Mouse (Mus musculus): Measurements from ENCODE around the gene Tnpo2.

- TF ChIP-seq CTCF (IDR thresholded peaks at IDR 0.05; ENCODE audit: low read depth) (peak; percentile 50), EP300 (optimal IDR thresholded peaks at IDR 0.05) (no peak)
These were observed 46.5 kb downstream of the Tnpo2 start, which contains the start of gene Man2b1 for GRCm38 (mm10) chr8:85083108-85083813.

Data from stomach, postnatal 0 days (tissue).